Mouse (Mus musculus): ENCODE data around the gene Lcmt1. TPM values are rescaled to one million over a fixed set of nuclear protein-coding genes. Genes with fewer than 3 reads are reported as not detected.

The Lcmt1 gene
- total and polyA plus RNA-seq, 2 experiments from 2014 or later: 93.1 to 122 TPM

DNA sequence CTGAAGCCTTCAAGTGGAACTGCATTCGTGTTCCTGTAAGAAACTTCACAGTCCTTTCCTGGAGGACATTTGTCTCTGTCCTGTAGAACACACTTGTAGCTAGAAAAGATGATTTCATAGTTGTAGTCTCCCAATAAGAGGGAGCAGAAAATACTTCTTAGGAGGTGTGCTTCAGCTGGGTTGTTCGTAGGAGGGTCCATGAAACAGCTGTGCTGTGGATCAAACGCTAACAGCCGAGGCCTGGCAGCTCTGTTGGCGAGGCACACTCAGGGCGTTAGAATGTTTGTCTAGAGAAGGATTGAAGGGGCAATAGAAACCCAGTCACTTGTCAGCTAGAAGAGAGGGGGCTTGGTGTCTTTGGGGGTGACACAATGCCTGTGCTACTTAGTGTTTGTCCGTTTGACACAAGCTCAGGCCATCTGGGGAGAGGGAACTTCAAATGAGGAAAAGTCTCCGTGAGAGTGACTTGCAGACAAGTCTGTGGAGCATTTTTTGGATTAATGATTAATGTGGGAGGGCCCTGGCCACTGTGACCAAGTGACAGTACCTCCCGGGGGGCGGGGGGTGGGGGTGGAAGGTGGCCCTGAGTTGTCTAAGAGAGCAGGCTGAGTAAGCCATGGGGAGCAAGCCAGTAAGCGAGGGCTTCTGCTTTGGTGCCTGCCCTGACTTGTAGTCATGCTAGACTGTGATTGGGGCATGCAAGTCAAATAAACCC lies 16.3 kb downstream of the Lcmt1 start:
- Histone ChIP-seq H3K9me3 (ENCODE audit: low read length) (no peaks in the 10 kb centered on the region), H3K36me3 (ENCODE audit: insufficient read depth) (peaks cover 29% of the 10 kb centered on the region), H3K27me3 (ENCODE audit: insufficient read depth, low read length) (no peaks in the 10 kb centered on the region), H3K4me2 (ENCODE audit: low read depth) (no peak overlapping the region), H3K9ac (no peak overlapping the region), H3K4me3 (ENCODE audit: low read depth, low read length) (no peak overlapping the region), H3K4me1 (ENCODE audit: insufficient read depth) (no peaks in the 10 kb centered on the region), H3K27ac (ENCODE audit: low read depth, low read length) (no peak overlapping the region)
- ATAC-seq (no peak), DNase-seq (no peak)
- no peak for TF ChIP-seq CTCF (IDR thresholded peaks at IDR 0.05; ENCODE audit: low read depth)
- 86% methylated on average over 11 of the region's 11 CpGs for WGBS

DNA sequence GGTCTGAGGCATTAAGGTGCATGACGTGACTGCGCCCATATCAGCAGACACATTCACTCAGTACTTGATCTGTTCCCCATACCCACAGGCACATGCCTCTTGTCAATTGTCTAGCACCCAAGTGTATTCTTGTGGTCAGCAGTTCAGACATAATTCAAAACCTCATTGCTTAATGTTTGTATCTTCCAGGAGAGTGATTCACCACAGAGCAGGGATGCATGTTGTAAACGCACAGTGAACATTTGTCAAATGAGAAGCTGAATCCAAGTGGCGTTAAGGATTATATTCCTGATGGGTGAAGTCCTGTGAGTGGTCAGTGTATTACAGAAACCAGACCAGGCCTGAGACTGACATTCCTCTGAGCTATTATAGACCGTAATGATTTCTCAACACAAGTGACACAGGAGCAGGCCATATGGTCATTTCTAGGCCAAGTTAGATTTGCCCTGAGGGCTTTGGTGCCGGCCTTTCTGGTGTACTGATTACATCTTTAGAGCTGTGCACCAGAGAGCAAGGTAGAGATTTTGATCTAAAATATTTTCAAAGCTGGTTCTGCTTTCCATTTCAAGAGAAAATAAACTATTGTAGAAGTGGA lies 20.2 kb downstream of the Lcmt1 start:
- WGBS: 90% methylated on average over 6 of the region's 6 CpGs

DNA sequence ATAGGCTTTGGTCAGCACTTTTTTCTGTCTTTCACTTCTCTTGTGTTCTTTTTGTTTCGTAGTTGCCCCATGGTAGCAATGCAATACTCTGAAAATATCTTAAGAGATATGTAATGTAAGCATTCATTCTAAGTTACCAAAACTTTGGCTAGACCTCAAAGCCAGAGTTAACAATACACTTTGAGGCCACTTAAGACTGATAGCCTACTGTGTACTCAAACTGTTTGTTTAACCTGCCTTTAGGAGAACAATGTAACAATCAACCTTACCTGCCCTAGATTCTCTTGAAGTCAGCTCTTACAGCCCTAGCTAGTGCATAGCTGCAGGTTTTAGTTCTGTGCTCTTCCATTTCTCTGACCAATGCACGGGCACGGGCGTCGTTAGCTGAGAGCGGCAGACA lies 24.7 kb downstream of the Lcmt1 start:
- no peaks in the 10 kb centered on the region for H3K27me3 ChIP-seq (ENCODE audit: insufficient read depth, low read length)
- H3K4me3 ChIP-seq (ENCODE audit: low read depth, low read length): no peak overlapping the region
- H3K27ac ChIP-seq (ENCODE audit: low read depth, low read length): no peak overlapping the region
- no peak overlapping the region for H3K9ac ChIP-seq
- 93% methylated on average over 6 of the region's 6 CpGs for WGBS
- no peaks in the 10 kb centered on the region for H3K4me1 ChIP-seq (ENCODE audit: insufficient read depth)
- TF ChIP-seq CTCF (IDR thresholded peaks at IDR 0.05; ENCODE audit: low read depth): no peak
- H3K4me2 ChIP-seq (ENCODE audit: low read depth): no peak overlapping the region
- DNase-seq (no peak), ATAC-seq (no peak)
- H3K36me3 ChIP-seq (ENCODE audit: insufficient read depth): peaks cover 12% of the 10 kb centered on the region
- H3K9me3 ChIP-seq (ENCODE audit: low read length): no peaks in the 10 kb centered on the region

More for the DNA sequence above, 20.2 kb downstream of the Lcmt1 start:
- H3K9me3 ChIP-seq (ENCODE audit: low read length): no peaks in the 10 kb centered on the region
- H3K9ac ChIP-seq: no peak overlapping the region
- no peaks in the 10 kb centered on the region for H3K27me3 ChIP-seq (ENCODE audit: insufficient read depth, low read length)
- H3K36me3 ChIP-seq (ENCODE audit: insufficient read depth): peaks cover 35% of the 10 kb centered on the region
- H3K27ac ChIP-seq (ENCODE audit: low read depth, low read length): no peak overlapping the region
- H3K4me3 ChIP-seq (ENCODE audit: low read depth, low read length): no peak overlapping the region
- no peak overlapping the region for H3K4me2 ChIP-seq (ENCODE audit: low read depth)
- H3K4me1 ChIP-seq (ENCODE audit: insufficient read depth): no peaks in the 10 kb centered on the region
- DNase-seq (no peak), ATAC-seq (no peak)
- TF ChIP-seq CTCF (IDR thresholded peaks at IDR 0.05; ENCODE audit: low read depth): no peak

DNA sequence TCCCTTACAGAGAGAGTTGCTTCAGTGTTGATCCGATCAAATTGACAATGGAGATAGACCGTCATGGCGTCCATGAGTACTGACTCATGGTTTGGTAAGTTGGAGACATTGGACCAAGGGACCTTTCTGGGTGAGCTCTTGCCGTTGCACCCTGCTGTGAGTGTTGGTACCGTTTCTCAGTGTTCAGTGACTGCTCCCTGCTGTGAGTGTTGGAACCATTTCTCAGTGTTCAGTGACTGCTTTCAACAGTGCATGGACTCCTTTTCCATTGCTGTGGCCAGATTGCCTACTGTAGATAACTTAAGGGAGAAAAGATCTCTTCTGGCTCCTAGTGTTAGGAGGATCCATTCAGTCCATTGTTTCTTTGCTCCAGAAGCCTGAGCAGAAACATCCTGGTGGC lies 27.3 kb downstream of the Lcmt1 start:
- no peaks in the 10 kb centered on the region for H3K4me1 ChIP-seq (ENCODE audit: insufficient read depth)
- ATAC-seq (no peak), DNase-seq (no peak)
- WGBS: 86% methylated on average over 5 of the region's 5 CpGs
- no peaks in the 10 kb centered on the region for H3K27me3 ChIP-seq (ENCODE audit: insufficient read depth, low read length)
- H3K27ac ChIP-seq (ENCODE audit: low read depth, low read length): no peak overlapping the region
- no peak for TF ChIP-seq CTCF (IDR thresholded peaks at IDR 0.05; ENCODE audit: low read depth)
- H3K36me3 ChIP-seq (ENCODE audit: insufficient read depth): peaks cover 10% of the 10 kb centered on the region
- H3K9ac ChIP-seq: no peak overlapping the region
- no peak overlapping the region for H3K4me2 ChIP-seq (ENCODE audit: low read depth)
- H3K4me3 ChIP-seq (ENCODE audit: low read depth, low read length): no peak overlapping the region
- H3K9me3 ChIP-seq (ENCODE audit: low read length): no peaks in the 10 kb centered on the region

DNA sequence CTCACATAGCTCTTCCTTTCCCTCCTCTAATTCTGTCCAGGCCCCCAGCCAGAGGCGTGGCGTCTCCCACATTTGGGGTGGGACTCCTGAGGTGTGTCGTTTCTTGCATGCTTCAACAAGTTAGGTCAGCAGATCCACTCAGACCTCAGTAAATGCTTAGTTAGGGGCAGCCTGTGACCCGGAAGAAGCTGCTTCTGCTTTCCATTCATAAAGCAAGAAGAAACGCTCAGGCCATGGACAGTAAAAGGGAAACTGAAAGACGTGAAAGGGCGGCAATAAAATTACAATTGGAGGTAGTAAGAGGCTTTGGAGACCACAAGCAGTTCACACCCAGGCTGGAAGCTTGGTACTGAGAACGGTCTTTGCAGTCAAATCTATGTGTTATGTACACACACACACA lies 27.8 kb downstream of the Lcmt1 start:
- no peak overlapping the region for H3K9ac ChIP-seq
- WGBS: 84% methylated on average over 8 of the region's 8 CpGs
- no peak overlapping the region for H3K4me3 ChIP-seq (ENCODE audit: low read depth, low read length)
- ATAC-seq (no peak), DNase-seq (no peak)
- TF ChIP-seq CTCF (IDR thresholded peaks at IDR 0.05; ENCODE audit: low read depth): no peak
- no peaks in the 10 kb centered on the region for H3K4me1 ChIP-seq (ENCODE audit: insufficient read depth)
- no peaks in the 10 kb centered on the region for H3K9me3 ChIP-seq (ENCODE audit: low read length)
- H3K36me3 ChIP-seq (ENCODE audit: insufficient read depth): peaks cover 11% of the 10 kb centered on the region
- no peak overlapping the region for H3K27ac ChIP-seq (ENCODE audit: low read depth, low read length)
- H3K27me3 ChIP-seq (ENCODE audit: insufficient read depth, low read length): no peaks in the 10 kb centered on the region
- no peak overlapping the region for H3K4me2 ChIP-seq (ENCODE audit: low read depth)

DNA sequence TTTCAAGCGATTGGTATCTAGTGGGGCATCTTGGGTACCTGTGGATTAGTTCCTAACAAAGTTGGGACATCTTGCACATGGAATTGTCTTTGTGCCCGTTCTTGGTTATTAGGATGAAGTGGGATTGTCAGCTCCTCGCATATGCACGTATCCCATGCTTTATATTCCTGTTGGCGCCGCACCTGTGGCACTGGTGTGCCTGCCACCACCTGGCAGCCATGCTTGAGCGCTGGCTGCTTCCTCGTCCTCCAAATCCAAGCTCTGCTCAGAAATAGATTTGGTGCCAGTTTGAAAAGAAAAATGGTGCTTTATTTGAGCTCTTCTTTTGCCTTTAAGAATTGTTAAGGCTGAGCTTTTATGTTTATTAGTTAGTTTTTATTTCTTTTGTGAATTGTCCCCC lies 28.3 kb downstream of the Lcmt1 start:
- DNase-seq: no peak
- WGBS: 77% methylated on average over 8 of the region's 8 CpGs
- no peak for TF ChIP-seq CTCF (IDR thresholded peaks at IDR 0.05; ENCODE audit: low read depth)
- Histone ChIP-seq H3K4me1 (ENCODE audit: insufficient read depth) (no peaks in the 10 kb centered on the region), H3K27me3 (ENCODE audit: insufficient read depth, low read length) (no peaks in the 10 kb centered on the region), H3K27ac (ENCODE audit: low read depth, low read length) (no peak overlapping the region), H3K36me3 (ENCODE audit: insufficient read depth) (peaks cover 13% of the 10 kb centered on the region), H3K9ac (no peak overlapping the region), H3K4me3 (ENCODE audit: low read depth, low read length) (no peak overlapping the region), H3K9me3 (ENCODE audit: low read length) (no peaks in the 10 kb centered on the region), H3K4me2 (ENCODE audit: low read depth) (no peak overlapping the region)
- no peak for ATAC-seq

DNA sequence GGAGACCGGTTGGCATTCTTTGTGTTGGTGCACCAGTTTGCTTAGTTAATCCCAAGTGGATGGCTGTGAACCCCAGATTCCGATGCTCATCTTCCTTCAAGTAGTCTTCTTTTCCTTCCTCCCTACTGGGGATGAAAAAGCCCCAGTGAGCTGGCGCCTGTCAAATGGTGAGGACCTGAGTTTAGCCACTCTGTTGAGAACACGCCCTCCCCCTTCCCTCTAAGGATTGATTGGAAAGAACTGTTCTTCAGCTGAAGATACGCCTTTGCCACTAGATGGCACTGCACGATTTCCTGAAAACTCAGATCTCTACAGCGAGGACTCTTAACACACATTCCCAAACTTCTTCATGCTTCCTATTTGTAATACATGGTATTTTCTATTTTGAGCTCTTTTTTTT lies 29.2 kb downstream of the Lcmt1 start:
- no peaks in the 10 kb centered on the region for H3K9me3 ChIP-seq (ENCODE audit: low read length)
- 27% methylated on average over 7 of the region's 7 CpGs for WGBS

More for the DNA sequence above, 29.2 kb downstream of the Lcmt1 start:
- peak; percentile 84 for TF ChIP-seq CTCF (IDR thresholded peaks at IDR 0.05; ENCODE audit: low read depth)
- Histone ChIP-seq H3K27ac (ENCODE audit: low read depth, low read length) (no peak overlapping the region), H3K4me2 (ENCODE audit: low read depth) (no peak overlapping the region), H3K4me3 (ENCODE audit: low read depth, low read length) (no peak overlapping the region), H3K9ac (no peak overlapping the region), H3K36me3 (ENCODE audit: insufficient read depth) (peaks cover 13% of the 10 kb centered on the region), H3K27me3 (ENCODE audit: insufficient read depth, low read length) (no peaks in the 10 kb centered on the region), H3K4me1 (ENCODE audit: insufficient read depth) (no peaks in the 10 kb centered on the region)
- ATAC-seq: peak; percentile 80
- DNase-seq: peak; percentile 85
